Mouse (Mus musculus) thymus, postnatal 14 days (tissue): ENCODE measurements around the gene Igfbp6.

ENCODE experiments used
- DNase-seq: peaks from one replicate; pipeline ENCODE4 v3.0.0; 2021

Gene Igfbp6

GRCm38 (mm10) chr15:102178279-102178678, 34.1 kb downstream of the Igfbp6 start:
- DNase-seq, result peak; percentile 88

- DNase-seq, result no peak
Measured at GRCm38 (mm10) chr15:102179106-102179505, 34.9 kb downstream of the Igfbp6 start.

GRCm38 (mm10) chr15:102179924-102180323, 35.8 kb downstream of the Igfbp6 start:
- no peak for DNase-seq

GRCm38 (mm10) chr15:102183076-102183475, 38.9 kb downstream of the Igfbp6 start:
- no peak for DNase-seq

GRCm38 (mm10) chr15:102186239-102186638, 42.1 kb downstream of the Igfbp6 start:
- no peak for DNase-seq

GRCm38 (mm10) chr15:102188096-102188495, 43.9 kb downstream of the Igfbp6 start:
- no peak for DNase-seq

GRCm38 (mm10) chr15:102188883-102189282, 44.7 kb downstream of the Igfbp6 start:
- DNase-seq, result no peak

GRCm38 (mm10) chr15:102191699-102192098, 47.5 kb downstream of the Igfbp6 start:
- no peak for DNase-seq

- no peak for DNase-seq
Measured at GRCm38 (mm10) chr15:102192271-102192812, 48.2 kb downstream of the Igfbp6 start.

- no peak for DNase-seq
Measured at GRCm38 (mm10) chr15:102192820-102193386, 48.7 kb downstream of the Igfbp6 start.

GRCm38 (mm10) chr15:102193652-102194051, 49.5 kb downstream of the Igfbp6 start:
- no peak for DNase-seq

GRCm38 (mm10) chr15:102194439-102194838, 50.3 kb downstream of the Igfbp6 start:
- DNase-seq, result no peak

GRCm38 (mm10) chr15:102195373-102195772, 51.2 kb downstream of the Igfbp6 start:
- DNase-seq, result no peak

GRCm38 (mm10) chr15:102198841-102199240, 54.7 kb downstream of the Igfbp6 start:
- DNase-seq, result no peak
